Mouse (Mus musculus) CD4-positive, CD25-positive, alpha-beta regulatory T cell (primary cell): ENCODE measurements around the gene Psmb7. TPM values are rescaled to one million over a fixed set of nuclear protein-coding genes. Genes with fewer than 3 reads are reported as not detected.

ENCODE experiments used
- polyA plus RNA-seq: library from polyadenylated mRNA; unstranded; fragments of 100-300 nt; shearing (Covaris generic); gene quantifications from one replicate; pipeline ENCODE4 v1.2.1, GENCODE M21; 2017

Gene Psmb7
- polyA plus RNA-seq, result 116 TPM

GRCm38 (mm10) chr2:38643625-38644427, at the start of gene Psmb7:
Psmb7 (minus strand) TSS chr2:38644087.

Other genes with a start within 250 kb of the Psmb7 start
- 2.3 TPM for gene Nek6, start 132.4 kb downstream of the Psmb7 start, polyA plus RNA-seq
- gene Nr5a1, start 70.5 kb upstream of the Psmb7 start, polyA plus RNA-seq, result 0.06 TPM